Mouse (Mus musculus) central nervous system, embryonic 14 days (tissue): ENCODE data around the gene Gm10642. TPM values are rescaled to one million over a fixed set of nuclear protein-coding genes. Genes with fewer than 3 reads are reported as not detected.

Source experiments
- polyA plus RNA-seq: library from polyadenylated mRNA; depleted of rRNA; stranded (reverse); fragments of >200 nt; gene quantifications from 2 replicates; pipeline ENCODE4 v1.2.3, GENCODE M21; 2012; rRNA removed

Gene Gm10642
- 0.49 and 0.73 TPM in 2 replicates for polyA plus RNA-seq

GRCm38 (mm10) chr9:70656130-70657007, at the start of gene Gm10642:
Gm10642 (plus strand) TSS chr9:70656251.

DNA sequence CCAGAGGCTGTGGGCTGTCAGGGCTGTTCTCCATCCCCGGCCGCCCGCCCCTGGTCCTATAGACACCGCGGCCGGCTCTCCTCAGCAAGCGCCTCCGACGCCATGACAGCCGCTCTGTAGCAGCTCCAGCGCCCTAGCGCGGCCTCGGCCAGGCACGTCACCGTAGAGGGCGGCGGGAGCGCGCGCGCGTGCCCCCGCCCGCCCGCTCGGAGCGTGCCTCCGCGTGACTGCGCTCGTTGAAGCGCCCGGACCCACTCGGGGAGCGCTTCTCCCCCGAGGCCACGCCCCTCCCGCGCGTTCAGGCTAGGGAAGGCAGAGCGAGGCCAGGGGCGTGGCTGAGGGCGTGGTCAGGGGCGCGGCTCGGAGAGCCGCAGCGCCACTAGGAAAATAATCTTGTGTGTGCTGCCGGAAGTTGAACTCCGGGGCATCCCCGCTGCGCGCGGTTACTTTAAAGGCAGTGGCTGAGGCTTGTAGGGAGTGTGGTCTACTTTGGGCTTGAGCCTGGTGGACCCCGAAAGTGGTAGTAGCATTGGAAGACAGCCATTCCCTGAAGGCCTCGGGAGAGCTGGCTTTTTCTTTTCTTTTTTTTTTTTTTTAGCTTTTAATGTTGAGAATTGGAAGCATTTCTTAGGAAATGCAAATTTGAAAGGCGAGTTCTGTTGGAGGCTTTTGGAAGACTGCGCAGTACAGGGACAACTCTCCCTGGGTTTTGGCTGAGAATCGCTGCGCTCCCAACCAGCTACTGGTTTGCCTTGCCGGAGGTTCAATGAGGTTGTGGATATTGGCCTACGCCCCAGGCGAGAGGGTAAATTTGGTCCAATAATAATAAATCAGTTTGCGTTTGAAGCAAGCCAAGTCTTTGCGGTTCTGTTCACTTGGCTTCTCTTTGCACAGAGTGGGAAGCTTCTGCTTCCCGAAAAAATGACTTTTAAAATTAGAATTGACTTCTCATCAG, 1.2 kb downstream of the Gm10642 start, which contains the start of gene Mindy2:
Mindy2 (minus strand) TSS at position 162 of the 955 bp plus-strand sequence.

DNA sequence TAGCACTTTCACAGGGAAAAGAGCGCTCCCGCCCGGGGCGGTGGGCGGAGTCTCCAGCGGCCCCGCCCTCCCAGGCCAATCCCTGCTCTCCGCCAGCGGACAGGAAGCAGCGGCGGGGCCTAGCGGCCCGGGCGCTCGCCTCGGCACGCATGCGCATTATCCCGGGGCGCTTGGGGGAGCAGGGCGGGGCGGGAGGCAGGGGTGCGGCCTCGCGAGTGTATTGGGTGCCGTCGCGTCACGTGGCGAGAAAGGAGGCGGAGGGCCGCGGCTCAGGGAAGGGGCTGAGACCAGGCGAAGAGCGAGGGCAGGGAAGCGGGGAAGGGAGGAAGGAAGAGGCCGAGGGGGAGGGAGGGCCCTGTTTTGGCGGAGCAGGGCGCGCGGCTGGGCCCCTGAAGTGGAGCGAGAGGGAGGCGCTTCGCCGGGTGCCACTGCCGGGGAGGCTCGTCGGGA, 22.7 kb downstream of the Gm10642 start, which contains the start of gene Adam10:
Adam10 (plus strand) TSS at position 316 of the 450 bp plus-strand sequence.

Other genes with a start within 250 kb of the Gm10642 start
- gene Ccnb2, start 234.7 kb upstream of the Gm10642 start, polyA plus RNA-seq = 44.4 and 55.5 TPM in 2 replicates
- gene Rnf111, start 152.5 kb upstream of the Gm10642 start, polyA plus RNA-seq = 49.2 and 50.0 TPM in 2 replicates
- gene Sltm, start 113.5 kb upstream of the Gm10642 start, polyA plus RNA-seq = 66.9 and 69.5 TPM in 2 replicates
- gene Mindy2, start 923 bp downstream of the Gm10642 start, polyA plus RNA-seq = 11.7 and 12.6 TPM in 2 replicates
- gene Adam10, start 22.7 kb downstream of the Gm10642 start, polyA plus RNA-seq = 49.4 and 51.3 TPM in 2 replicates